Mouse (Mus musculus) cerebellum, postnatal 4 days (tissue): Measurements from ENCODE around the gene Osbpl9.

Source experiments
- DNase-seq, 2 experiments: peaks; one replicate each; pipeline ENCODE4 v3.0.0; 2022; ENCODE audit warnings: low spot score in 2 of 2, mixed read lengths in 1 of 2

Osbpl9 gene

DNA sequence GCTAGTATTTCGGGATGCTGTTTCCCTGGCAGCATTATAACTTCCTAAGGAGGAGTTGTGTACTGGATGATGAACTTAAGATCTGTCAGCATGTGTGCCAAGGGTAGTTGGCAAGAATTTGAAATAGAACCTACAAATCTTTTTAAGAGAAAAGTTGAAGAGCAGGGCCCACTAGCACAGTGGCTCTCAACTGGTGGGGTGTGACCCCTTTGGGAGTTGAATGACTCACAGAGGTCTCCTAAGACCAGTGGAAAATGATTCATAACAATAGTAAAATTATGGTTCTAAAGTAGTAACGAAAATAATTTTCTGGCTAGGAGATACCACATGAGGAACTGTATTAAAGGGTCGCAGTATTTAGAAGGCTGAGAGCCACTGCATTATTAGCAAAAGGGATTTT is 67.1 kb downstream of the Osbpl9 start:
- DNase-seq = no peak

DNA sequence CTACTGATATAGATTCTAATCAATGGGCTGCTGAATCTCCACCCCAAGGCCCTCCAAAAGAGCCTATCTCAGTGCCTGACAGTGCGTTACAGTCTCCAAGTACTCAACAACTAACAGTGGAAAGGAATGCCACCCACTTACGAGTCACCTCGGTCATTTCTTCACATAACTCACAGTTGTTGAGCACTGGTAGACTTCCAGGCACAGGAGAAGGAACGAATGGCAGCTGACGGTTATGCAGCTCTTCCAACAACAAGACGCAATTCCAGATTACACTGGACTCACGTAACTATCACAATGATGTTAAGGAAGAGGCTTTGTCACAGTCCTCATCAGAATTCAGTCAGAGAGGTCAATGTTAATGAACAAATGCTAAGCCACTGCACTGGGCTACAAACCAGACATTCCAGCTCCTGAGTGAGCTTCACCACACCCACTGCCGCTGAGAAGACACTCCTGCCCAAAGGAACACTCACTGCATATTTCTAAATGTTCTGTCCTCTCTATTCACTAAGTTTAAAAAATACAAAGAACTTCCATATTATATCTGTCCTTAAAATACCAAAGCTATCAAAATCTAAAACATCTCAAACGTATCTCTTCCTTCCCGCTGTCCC is 70.7 kb downstream of the Osbpl9 start:
- DNase-seq = no peak

GRCm38 (mm10) chr4:109128971-109129370 is 73.1 kb downstream of the Osbpl9 start:
- no peak for DNase-seq

GRCm38 (mm10) chr4:109128017-109128416 is 74.1 kb downstream of the Osbpl9 start:
- no peak for DNase-seq

DNA sequence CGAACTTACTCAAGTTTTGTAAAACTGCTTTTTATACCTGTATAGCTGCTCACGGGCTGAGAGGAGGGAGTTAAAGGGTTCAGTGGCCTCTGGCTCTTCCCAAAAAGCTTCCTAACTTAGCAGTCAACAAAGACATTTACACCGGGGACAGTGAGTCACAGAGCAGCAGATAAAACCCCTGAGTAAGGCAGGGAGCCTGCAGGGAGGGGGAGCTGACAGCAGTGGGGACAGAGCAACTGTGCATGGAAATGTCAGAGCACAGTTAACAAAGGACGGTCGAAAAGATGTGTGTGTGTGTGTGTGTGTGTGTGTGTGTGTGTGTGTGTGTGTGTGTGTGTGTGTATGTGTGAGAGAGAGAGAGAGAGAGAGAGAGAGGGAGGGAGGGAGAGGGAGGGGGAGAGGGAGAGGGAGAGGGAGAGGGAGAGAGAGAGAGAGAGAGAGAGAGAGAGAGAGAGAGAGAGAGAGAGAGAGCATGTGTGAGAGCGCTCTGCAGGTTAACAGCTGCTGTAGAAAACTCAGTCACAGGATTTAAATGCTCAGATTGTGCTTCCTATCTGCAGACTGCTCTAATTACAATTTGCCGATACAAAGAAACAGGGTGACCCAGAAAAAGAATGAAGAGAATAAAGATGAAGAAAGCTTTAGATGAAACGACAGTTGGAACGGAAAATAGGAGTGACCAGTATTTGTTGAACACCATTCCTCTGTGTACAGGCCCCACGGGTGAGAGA is 75.1 kb downstream of the Osbpl9 start:
- no peak for DNase-seq

DNA sequence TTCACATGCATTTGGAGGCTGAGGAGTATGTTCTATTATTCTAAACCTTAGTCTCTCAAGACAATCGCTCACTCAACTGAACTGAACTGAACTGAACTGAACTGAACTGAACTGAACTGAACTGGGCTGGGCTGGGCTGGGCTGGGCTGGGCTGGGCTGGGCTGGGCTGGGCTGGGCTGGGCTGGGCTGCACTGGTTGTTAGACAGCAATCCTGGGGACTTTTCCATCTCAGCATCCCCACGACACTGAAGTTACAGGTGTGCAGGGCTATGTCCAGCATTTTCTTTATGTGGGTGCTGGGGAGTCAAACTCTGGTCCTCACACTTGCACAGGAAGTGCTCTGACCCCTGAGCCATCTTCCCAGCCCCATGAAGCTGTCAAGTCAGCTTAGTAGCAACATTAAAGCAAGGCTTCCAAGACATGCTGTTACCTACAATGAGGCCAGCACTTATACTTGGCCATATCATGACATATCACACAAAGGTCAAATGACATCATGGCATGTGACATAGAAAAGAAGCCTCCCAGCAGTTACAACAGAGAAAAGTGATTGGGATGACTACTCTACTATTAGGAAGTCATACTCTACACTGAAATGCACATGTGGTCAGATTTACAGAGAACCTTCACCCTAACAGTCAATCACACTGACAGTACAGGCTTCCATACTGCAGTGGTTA is 76.2 kb downstream of the Osbpl9 start:
- DNase-seq = no peak

DNA sequence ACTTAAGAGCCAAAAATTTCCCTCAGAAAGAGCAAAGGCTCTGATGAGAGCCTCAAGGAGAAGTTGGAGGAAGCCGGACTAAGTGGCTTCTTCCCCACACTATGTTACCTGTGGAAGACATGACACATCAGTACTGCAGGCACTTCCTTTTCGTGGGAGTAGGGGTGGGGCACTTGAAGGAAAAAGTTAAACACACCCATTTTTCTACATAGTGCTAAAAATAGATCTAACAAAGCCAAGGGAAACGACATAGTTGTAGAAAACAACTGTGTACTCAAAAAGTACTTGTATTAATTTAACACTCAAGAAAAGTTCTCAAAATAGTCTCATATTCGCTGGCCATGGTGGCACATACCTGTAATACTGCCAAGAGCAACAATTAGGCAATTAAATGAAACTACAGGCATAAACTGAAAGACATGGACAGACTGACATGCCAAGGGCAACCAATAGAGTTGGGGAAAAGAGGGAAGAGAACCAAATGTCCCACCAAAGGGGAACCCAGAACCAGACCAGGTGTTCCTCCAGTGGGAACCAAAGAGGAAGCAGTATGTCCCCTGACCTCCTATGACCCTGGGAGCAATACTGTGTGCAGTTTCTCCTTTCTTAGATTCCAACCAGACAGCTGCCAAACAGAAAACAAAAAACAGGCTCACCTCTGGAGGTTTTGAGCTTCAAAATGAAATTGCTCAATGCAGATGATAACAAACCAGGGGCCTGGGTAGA is 79.1 kb downstream of the Osbpl9 start:
- DNase-seq = no peak

- DNase-seq = no peak
Measured at GRCm38 (mm10) chr4:109120735-109121134, 81.3 kb downstream of the Osbpl9 start.

DNA sequence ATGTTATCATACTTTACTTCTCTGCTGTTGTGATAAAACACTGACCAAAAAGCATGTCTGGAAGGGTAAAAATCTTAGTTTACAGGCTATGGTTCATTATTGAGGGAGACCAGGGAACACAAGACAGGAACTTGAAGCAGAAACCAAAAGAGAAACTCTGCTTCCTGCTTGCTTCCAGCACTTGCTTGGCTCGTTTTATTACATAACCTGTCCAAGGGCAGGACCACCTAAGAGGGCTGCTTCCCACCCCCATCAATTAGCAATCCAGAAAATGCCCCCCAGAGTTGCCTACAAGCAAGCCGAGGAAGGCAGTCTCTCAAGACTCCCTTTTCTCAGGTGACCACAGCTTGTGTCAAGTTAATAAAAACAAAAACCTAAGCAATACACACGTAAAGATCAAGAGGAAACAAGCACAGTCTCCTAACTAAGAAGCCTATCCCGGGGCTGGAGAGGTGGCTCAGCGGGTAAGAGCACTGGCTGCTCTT is 82.4 kb downstream of the Osbpl9 start:
- no peak for DNase-seq

DNA sequence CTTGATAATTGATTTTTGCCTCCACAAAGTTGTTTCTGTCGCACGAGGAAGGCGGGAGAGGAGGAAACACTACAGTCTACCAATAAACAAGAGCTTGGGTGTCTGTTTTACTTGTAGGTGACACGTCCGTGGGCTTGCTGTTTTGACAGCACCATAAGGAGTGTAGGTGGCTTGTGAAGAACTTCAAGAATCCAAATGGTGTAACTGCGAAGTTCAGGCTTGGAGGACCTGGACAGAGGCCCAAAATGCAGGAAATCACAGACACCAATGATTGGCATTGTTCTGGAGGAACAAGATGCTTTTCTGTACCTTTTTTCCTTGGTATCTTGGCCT is 83.8 kb downstream of the Osbpl9 start:
- DNase-seq = no peak

- peak; percentile 78 to 86 for DNase-seq
Measured at GRCm38 (mm10) chr4:109117596-109118326, 84.3 kb downstream of the Osbpl9 start.

- no peak for DNase-seq
Measured at GRCm38 (mm10) chr4:109116938-109117337, 85.1 kb downstream of the Osbpl9 start.

DNA sequence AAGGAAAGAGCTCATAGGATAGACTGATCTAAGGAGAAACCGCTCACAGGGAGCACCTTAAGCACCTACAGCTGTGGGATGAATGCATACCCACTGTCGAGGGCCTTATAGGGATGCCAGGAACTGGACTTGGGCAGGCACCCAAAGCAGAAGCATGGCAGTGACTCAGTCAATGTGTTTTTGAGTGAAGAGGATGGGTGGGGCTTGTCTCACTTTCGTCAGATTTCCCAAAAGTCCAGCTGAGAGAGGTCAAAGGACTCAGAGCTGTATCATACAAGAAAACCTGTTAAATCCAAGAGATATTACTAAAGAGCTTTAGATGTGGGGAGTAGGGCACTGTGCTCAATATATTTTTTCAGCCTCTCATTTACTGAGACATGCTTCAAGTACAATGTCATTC is 85.6 kb downstream of the Osbpl9 start:
- no peak for DNase-seq

DNA sequence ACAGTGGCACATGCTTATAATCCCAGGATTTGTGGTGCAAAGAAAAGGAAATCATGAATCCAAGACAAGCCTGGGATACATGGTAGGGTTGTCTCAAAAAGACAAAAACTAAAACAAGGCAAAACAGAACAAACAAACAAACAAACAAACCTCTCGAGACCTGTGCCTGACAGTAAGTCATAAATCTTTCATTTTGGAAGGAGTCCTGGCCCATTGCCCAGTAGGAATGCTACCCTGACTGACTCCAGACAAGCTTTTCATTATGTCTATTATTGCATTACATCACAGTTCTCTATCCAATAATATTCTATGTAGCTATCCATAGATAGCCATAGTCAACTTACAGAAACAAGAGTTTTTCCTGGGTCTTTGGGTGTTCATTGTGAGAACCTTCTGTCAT is 86.3 kb downstream of the Osbpl9 start:
- DNase-seq = no peak

- DNase-seq = no peak
Measured at GRCm38 (mm10) chr4:109114308-109114707, 87.8 kb downstream of the Osbpl9 start.

DNA sequence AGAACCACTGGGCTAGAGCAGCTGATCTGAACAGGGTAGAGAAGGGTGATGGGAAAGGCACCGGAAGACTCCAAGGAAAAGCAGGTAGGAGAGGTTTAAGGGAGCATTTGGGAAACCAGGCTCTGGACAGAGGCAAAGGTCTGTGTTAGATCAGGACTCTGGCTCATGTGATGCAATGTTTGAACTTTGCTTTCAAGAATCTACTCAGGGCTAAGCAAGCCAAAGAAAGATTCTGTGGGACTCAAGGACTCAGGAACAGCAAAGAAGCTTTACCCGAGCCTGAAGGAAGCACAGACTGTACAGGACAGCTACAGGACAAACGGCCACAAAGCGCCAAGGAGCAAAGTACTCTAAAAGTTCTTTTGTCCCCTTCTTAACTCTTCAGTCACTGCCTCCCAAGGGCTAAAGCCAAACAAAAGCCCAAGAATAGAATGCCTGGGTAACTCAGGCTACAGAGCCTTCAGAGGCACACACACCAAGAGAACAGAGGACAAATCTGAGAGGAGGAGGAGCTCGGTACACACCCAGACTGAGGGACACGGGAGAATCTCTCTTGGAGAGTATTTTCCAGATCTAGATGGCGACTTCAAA is 89.1 kb downstream of the Osbpl9 start:
- no peak for DNase-seq

DNA sequence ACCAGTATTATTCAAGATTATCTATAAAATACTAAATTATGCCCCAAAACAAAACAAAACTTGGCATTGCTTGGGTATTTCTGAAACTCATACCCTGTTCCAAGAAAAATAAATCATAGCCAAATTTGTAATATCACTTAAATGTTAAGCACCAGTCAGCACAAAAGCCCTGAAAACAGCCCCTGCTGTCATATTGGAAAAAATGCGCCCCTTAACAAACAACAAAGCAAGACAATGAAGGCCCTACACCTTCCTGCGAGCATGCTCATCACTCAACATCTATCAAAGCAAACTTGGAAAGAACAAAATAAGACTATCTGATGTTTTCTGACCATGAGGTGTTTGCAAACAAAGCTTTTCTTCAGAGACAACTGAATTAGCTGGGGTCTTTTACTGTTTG is 91.1 kb downstream of the Osbpl9 start:
- no peak for DNase-seq

DNA sequence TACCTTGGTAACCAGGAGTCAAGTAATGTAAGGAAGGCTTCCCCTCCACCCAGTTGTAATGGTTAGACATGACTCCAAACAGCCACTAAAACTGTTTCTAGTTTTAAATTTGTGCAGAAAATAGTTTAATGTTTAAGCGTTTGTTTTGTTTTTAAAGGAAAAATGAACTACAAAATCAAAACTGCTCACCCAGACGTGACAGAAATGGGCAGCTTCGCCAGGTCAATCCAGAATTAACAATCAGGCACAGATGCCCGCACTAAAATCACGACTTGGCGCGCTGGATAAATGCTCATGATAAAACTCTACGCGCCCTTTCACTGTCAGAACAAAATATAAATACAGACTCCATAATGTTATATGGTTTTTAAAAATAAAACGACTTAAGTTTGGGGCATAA is 92.4 kb downstream of the Osbpl9 start:
- no peak for DNase-seq

- no peak for DNase-seq
Measured at GRCm38 (mm10) chr4:109109012-109109411, 93.1 kb downstream of the Osbpl9 start.

GRCm38 (mm10) chr4:109106594-109106993 is 95.5 kb downstream of the Osbpl9 start:
- DNase-seq = no peak

DNA sequence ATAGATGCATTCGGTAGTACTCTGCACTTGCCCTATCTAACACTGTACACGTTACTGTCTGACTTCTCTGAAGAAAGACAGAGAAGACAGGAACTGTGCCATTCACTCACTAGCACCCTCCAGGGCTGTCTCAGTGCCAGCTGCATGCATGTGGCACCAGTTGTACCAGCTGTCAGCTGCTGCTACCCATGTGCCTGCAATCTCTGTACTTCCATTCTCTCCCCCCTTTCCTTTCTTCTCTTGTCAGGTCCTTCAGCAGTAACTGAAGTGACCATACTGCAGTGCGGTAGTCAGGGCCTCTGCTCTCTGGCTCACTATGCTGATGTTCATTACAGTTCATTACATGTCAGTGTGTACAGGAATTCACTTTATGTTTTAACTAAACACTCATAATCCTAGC is 96.0 kb downstream of the Osbpl9 start:
- DNase-seq = no peak
